Comparison of ENCODE assay signal across 9 mouse cellular contexts in the genomic region with DNA sequence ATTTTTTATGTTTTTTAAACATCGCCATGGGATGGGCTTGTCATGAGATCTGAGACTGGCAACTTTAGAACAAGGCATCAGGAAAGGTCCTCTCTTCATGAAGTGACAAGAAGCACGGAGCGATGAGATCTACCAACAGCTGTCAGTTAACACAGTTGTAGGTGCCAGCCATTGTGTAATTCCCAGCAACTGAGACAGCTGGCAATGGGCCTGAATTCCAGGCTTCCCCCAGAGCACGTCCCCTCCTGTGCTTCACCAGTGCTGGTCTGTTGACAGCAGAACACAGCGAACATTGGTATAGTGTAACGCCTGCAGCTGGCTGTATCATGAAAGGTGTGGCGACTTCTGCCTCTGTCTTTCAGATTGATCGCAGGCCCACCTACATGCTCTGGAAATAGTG. TPM values are rescaled to one million over a fixed set of nuclear protein-coding genes. Genes with fewer than 3 reads are reported as not detected.
A peak's percentile ranks its signal among the peaks of the same experiment; 100 is the strongest.
DNase-seq lines count a peak whose midpoint lies in the region; ATAC-seq and TF ChIP-seq lines count a peak whose summit lies in the region.
"Had no signal": no experiment of that assay in that cellular context is flagged by ENCODE, and none has a peak within 500 bp of the region (broad histone marks: within the 10 kb centered on the region; RNA-seq: fewer than 3 reads in every experiment).

No protein-coding gene starts in this region.

- 0 out of 2 replicates have a peak overlapping the region, but pooled peaks have one; percentile 6 for H3K27ac ChIP-seq in heart, embryonic 10.5 days

- peak; percentile 25 to 46 for DNase-seq in kidney, postnatal 25 days
- DNase-seq in kidney, adult 11 months: no peak
- peak; percentile 79 for DNase-seq in brain, embryonic 14.5 days (ENCODE audit: low read depth)
- DNase-seq in heart, embryonic 10.5 days (ENCODE audit: low spot score): no peak
- DNase-seq in lung, adult 2 months: peak; percentile 23
- DNase-seq in urinary bladder, postnatal 25 days (ENCODE audit: low spot score): no peak
- DNase-seq in embryo, embryonic 10 days (ENCODE audit: low spot score): no peak

- 68% methylated on average over 8 of the region's 8 CpGs for WGBS in heart, embryonic 10.5 days
- WGBS in lung, adult 2 months: 36% methylated on average over 8 of the region's 8 CpGs

- TF ChIP-seq CTCF in brain, embryonic 14.5 days (IDR thresholded peaks at IDR 0.05; ENCODE audit: borderline replicate concordance, extremely low read depth, insufficient read depth, insufficient read length): no peak
- no peak for TF ChIP-seq CTCF in lung, adult 2 months (IDR thresholded peaks at IDR 0.05; ENCODE audit: insufficient read depth, low read length)

- no peak overlapping the region for H3K4me3 ChIP-seq in heart, embryonic 10.5 days
- no peak overlapping the region for H3K4me3 ChIP-seq in lung, adult 2 months (replicated peaks; ENCODE audit: extremely low read depth, low read depth, low read length)

- H3K27me3 ChIP-seq in heart, embryonic 10.5 days (ENCODE audit: insufficient read depth, poor library complexity, severe bottlenecking): no peaks in the 10 kb centered on the region

- H3K36me3 ChIP-seq in heart, embryonic 10.5 days: no peaks in the 10 kb centered on the region

- H3K4me1 ChIP-seq in heart, embryonic 10.5 days: peaks cover 27% of the 10 kb centered on the region
- H3K4me1 ChIP-seq in lung, adult 2 months (ENCODE audit: control insufficient read depth, insufficient read depth, low read length): peaks cover 10% of the 10 kb centered on the region

- no peaks in the 10 kb centered on the region; the same call in 1 of the 2 replicates for H3K9me3 ChIP-seq in heart, embryonic 10.5 days

- TF ChIP-seq POLR2A in brain, embryonic 14.5 days (IDR thresholded peaks at IDR 0.05; ENCODE audit: borderline replicate concordance, extremely low read depth, insufficient read depth, insufficient read length, poor library complexity, severe bottlenecking): no peak
- no peak for TF ChIP-seq POLR2A in lung, adult 2 months (IDR thresholded peaks at IDR 0.05; ENCODE audit: borderline replicate concordance, extremely low read depth, low read depth, low read length)

- ATAC-seq in inflammation-experienced regulatory T-cells, adult 6 months: no peak
- ATAC-seq: midbrain, embryonic 16.5 days had no signal

RNA-seq across cellular contexts. Expression of a gene that starts 45.5 kb away (rescaled TPM):
- 19.3 and 19.6 TPM in 2 replicates for polyA plus RNA-seq in brain, embryonic 14.5 days (2012; rRNA removed)
- 2.1 and 2.9 TPM in 2 replicates for polyA plus RNA-seq in heart, embryonic 10.5 days (2016; fragmentation: Nextera tagmentation; extraction: Ambion mirVana)
- polyA plus RNA-seq in lung, adult 2 months (2012; rRNA removed): 6.9 and 8.3 TPM in 2 replicates
- polyA plus RNA-seq in inflammation-experienced regulatory T-cells, adult 6 months (2017; shearing (Covaris generic)): 10 to 100 TPM; 22.3 to 28.7 (median 23.7) TPM

Comparison
In these comparisons a context has a peak if more than half of its experiments do, and no peak if none do; other contexts are left out.
1. DNase-seq: peak in kidney, postnatal 25 days (2 of 2), brain, embryonic 14.5 days (single experiment) and lung, adult 2 months (single experiment); none in kidney, adult 11 months (single experiment), heart, embryonic 10.5 days (single experiment), urinary bladder, postnatal 25 days (single experiment) and embryo, embryonic 10 days (single experiment).